Mouse (Mus musculus): ENCODE results near the gene Golga7b.

DNA sequence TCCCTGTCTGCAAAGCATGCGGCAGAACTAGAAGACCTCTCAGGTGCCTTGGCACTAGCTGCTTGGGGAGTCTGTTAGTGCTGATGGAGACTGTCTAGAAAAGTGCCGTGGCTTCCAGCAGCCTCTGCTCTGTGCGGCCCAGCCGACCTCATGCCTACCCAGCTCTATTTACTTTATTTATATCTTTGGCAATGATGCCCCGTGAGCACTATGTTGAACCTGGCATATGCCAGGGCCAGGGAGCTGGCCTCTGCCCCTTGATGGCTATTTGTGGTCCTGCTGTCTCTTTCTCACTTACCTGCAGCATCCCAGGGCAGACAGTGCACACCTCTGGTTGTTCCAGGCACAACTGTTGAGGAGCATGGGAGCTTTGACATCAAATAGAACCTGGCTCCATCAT, 31.1 kb downstream of the Golga7b start:
- TF ChIP-seq POLR2A (IDR thresholded peaks at IDR 0.05; ENCODE audit: borderline replicate concordance, control insufficient read depth, low read depth, low read length) (no peak), CTCF (IDR thresholded peaks at IDR 0.05; ENCODE audit: control insufficient read depth, insufficient read depth, low read length) (no peak)

Measured in bone marrow, adult 2 months (tissue).